Mouse (Mus musculus) lung, embryonic 15.5 days (tissue): ENCODE measurements at regions not wholly inside any gene's neighbourhood (a gene's known extent, or its start where the extent isn't known, plus 50 kb on each side); places are given as distances from the start of the nearest gene placed in this dataset.

Experiments used
- ATAC-seq: fragments of 200-750 bp; cut with Nextera tagmentation; 2 replicates; pipeline ENCODE4 v1.8.0; 2017; ENCODE audit warnings: moderate number of reproducible peaks, borderline replicate concordance; ENCODE audit not compliant: low FRiP score, low TSS enrichment; ENCODE audit errors: extremely low read depth
- H3K27ac ChIP-seq: fragments of 300-500 bp; sonication (generic); 2 replicates; pipeline ENCODE4 v1.5.1; 2015; ENCODE audit warnings: moderate library complexity, mild to moderate bottlenecking, inconsistent platforms
- H3K27me3 ChIP-seq: fragments of 300-500 bp; sonication (generic); 2 replicates; pipeline ENCODE4 v1.6.1; 2015; ENCODE audit warnings: inconsistent platforms
- H3K36me3 ChIP-seq: fragments of 300-500 bp; sonication (generic); 2 replicates; pipeline ENCODE4 v1.6.1; 2015; ENCODE audit warnings: inconsistent platforms
- H3K4me1 ChIP-seq: fragments of 300-500 bp; sonication (generic); 2 replicates; pipeline ENCODE4 v1.6.1; 2015; ENCODE audit warnings: inconsistent platforms
- H3K4me2 ChIP-seq: fragments of 300-500 bp; sonication (generic); 2 replicates; pipeline ENCODE4 v1.6.1; 2015; ENCODE audit warnings: inconsistent platforms, mild to moderate bottlenecking, moderate library complexity
- H3K4me3 ChIP-seq: fragments of 300-500 bp; sonication (generic); 2 replicates; pipeline ENCODE4 v1.5.1; 2015; ENCODE audit warnings: mild to moderate bottlenecking, inconsistent platforms
- H3K9ac ChIP-seq: fragments of 300-500 bp; sonication (generic); 2 replicates; pipeline ENCODE4 v1.6.1; 2015; ENCODE audit warnings: inconsistent platforms
- H3K9me3 ChIP-seq: fragments of 300-500 bp; sonication (generic); 2 replicates; pipeline ENCODE4 v1.6.1; 2016; ENCODE audit warnings: inconsistent platforms
- WGBS: fragments of 180-500 bp; shearing (Covaris S2); methylation state at CpG from one replicate; pipeline ENCODE4 v1.1.7; 2015; 5-methylcytosine and 5-hydroxymethylcytosine counted together

GRCm38 (mm10) chrX:150903576-150904224 lies 89.6 kb upstream of the Maged2 start:
- peak; percentile 89; the same call in 1 of the 2 replicates for ATAC-seq
- Histone ChIP-seq H3K27ac (peak overlapping the region; percentile 75), H3K9me3 (no peaks in the 10 kb centered on the region), H3K27me3 (no peaks in the 10 kb centered on the region), H3K4me2 (no peak overlapping the region), H3K36me3 (no peaks in the 10 kb centered on the region), H3K4me3 (no peak overlapping the region), H3K4me1 (no peaks in the 10 kb centered on the region), H3K9ac (no peak overlapping the region)
- WGBS = 50% methylated on average over 6 of the region's 6 CpGs

- Histone ChIP-seq H3K4me2 (no peak overlapping the region), H3K36me3 (no peaks in the 10 kb centered on the region), H3K4me1 (no peaks in the 10 kb centered on the region), H3K9ac (no peak overlapping the region), H3K27ac (peak overlapping the region; percentile 67), H3K4me3 (no peak overlapping the region), H3K27me3 (no peaks in the 10 kb centered on the region), H3K9me3 (no peaks in the 10 kb centered on the region)
- 45% methylated on average over 5 of the region's 5 CpGs for WGBS
- peak; percentile 90 for ATAC-seq
These were observed 88.7 kb upstream of the Maged2 start for GRCm38 (mm10) chrX:150902862-150903261.
